Mouse (Mus musculus): ENCODE data around the gene Atp10b.
"Not testable (repeated sequence)": the region's sequence is repeated elsewhere in the genome, so short reads cannot be mapped to it uniquely, and the experiment has no call there.

Atp10b gene

DNA sequence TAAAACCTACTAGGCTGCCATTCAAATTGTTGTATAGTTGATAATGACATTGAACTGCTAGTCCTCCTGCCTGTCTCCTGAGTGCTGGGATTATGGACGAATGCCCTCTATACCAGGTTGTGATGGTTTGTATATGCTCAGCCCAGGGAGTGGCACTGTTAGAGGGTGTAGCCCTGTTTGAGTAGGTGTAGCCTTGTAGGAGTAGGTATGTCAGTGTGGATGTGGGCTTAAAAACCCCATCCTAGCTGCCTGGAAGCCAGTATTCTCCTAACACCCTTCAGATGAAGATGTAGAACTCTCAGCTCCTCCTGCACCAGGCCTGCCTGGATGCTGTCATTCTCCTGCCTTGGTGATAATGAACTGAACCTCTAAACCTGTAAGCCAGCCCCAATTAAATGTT lies at the start of gene Atp10b:
Gene Atp10b, plus strand, starts transcription at position 301 of the 400 bp plus-strand sequence.
- no peak for DNase-seq (ENCODE audit: low read depth, low spot score)

- DNase-seq (ENCODE audit: low read depth, low spot score): no peak
Measured at GRCm38 (mm10) chr11:43101357-43101756, 48.3 kb upstream of the Atp10b start.

DNA sequence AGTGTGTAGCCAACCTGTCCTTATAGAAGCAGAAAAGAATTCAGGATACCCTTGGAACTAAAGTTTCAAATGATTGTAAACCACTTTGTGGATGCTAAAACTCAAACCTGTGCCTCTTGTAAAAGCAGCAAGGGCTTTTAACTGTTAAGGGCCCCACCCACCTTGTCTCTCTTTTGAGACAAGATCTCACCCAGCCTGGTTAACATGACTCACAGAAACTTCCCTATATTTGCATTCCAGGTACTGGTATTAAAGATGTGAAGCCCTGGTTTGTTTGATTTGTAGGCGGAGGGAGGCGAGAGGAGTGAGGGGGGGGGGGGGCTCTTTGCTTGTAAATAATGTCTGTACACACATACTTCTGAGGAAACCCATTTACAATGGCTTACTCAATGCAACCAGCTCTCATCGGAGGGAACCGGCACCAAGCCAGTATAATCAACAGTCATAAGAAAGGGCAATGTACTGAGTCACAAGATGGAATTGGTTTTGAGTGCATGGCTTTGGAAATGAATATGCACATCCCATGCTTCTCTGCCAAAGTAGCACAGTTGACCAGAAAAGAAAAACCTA lies 23.7 kb upstream of the Atp10b start:
- DNase-seq (ENCODE audit: low read depth, low spot score): no peak

- DNase-seq (ENCODE audit: low read depth, low spot score): not testable (repeated sequence)
Measured at GRCm38 (mm10) chr11:43126573-43126972, 23.1 kb upstream of the Atp10b start.

DNA sequence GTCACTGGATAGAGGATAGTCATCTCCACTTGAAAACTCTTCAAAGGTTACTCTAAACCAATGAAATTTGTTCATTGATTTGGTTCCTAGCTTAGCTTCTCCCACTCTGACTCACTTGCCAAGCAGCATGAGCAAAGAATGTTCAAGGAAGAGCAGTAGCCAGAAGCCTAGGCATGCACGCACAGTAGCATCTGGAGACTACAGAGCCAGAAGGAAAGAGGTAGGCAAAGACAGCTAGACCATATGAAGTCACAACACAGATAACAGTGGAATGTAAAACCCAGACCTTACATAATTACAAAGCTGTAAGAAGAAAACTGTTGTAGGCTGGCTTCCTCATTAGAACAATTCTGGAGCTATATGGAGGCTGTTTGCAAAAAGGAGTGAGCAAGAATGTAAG lies 8.4 kb upstream of the Atp10b start:
- no peak for DNase-seq (ENCODE audit: low read depth, low spot score)

GRCm38 (mm10) chr11:43142811-43143210 lies 6.9 kb upstream of the Atp10b start:
- no peak for DNase-seq (ENCODE audit: low read depth, low spot score)

GRCm38 (mm10) chr11:43144178-43144577 lies 5.5 kb upstream of the Atp10b start:
- DNase-seq (ENCODE audit: low read depth, low spot score): no peak

DNA sequence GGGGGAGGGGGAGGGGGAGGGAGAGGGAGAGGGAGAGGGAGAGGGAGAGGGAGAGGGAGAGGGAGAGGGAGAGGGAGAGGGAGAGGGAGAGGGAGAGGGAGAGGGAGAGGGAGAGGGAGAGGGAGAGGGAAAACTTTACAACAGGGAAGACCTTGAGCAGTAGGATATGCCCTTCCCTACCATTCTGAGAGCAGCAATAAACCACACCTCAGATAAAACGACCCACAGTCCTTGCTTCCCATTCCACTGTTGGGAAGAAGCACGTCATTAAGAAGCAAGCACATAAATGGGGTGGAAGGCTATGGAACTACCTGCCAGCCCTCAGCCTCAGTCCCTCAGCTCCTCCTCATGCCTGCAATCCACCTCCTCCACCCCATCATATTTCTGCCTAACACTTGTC lies 4.8 kb upstream of the Atp10b start:
- not testable (repeated sequence) for DNase-seq (ENCODE audit: low read depth, low spot score)

DNA sequence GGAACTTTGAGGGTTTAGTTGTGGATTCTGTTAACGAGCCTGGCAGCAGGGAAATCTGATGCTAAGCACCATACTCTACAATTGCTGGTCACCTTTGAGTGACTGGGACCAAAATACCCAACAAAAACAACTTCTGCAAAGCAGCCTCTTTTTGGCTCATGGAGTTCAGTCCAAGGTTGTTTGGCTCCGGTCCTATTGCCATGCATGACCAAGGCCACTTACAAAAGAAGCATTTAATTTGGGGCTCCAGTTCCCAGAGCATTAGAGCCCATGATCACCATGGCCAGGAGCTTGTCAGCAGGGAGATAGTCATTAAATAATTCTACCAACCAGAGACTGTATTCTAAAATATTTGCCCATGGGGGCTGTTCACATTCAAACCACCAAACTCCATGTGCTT lies 2.3 kb upstream of the Atp10b start:
- no peak for DNase-seq (ENCODE audit: low read depth, low spot score)

GRCm38 (mm10) chr11:43148341-43148740 lies 1.3 kb upstream of the Atp10b start:
- no peak for DNase-seq (ENCODE audit: low read depth, low spot score)

- no peak for DNase-seq (ENCODE audit: low read depth, low spot score)
Measured at GRCm38 (mm10) chr11:43155004-43155403, 5.3 kb downstream of the Atp10b start.

- no peak for DNase-seq (ENCODE audit: low read depth, low spot score)
Measured at GRCm38 (mm10) chr11:43155417-43155816, 5.7 kb downstream of the Atp10b start.

DNA sequence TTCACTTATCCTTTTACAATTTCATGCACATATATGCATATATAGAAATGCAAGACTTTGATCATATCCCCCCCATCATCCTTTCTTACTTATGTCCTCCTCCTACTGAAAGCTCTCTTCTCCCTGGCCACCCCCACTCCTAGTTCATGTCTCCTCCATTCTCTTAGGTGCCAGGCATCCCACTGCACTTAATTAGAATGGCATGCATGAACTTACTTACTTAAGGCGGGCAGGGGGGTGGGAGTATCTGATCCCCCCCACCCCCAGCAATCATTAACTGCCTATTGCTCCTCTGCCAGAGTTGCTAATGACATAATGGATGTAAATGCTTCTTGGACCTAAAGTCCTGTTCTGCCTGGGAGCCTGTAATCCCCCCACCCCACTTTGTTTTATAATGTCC lies 9.1 kb downstream of the Atp10b start:
- no peak for DNase-seq (ENCODE audit: low read depth, low spot score)

DNA sequence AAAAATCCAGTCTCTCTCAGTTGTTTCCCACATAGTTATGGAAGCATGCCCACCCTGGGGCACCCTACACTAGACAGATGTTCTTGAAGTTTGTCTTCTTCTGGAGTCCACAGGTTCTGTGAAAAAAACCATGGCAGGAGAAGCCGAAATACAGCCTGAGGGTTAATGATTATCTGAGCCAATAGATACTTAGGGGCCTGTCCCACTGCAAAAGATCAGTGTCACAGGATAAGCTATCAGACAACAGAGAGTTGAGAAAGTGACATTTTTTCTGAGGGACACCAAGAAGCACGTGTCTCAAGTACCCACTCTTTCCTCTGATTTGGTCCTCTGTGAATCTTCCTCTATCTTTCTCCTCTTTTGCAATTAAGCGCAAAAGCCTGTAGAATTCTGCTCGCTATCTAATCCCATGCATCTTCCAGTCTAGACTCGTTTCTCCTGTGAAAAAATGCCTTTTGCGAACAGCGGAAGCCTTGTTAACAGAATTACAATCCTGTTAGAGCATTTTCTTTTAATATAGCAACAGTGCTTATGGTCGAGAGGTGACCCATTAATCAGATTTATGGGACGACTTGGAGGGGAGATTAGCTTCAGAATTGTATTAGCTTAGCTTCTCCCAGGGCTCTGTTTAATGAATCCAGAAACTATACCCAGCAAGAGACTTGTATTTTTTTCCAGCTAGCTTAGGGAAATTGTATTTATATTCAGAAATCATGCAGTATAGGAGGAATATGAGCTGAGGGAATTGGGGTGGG lies 10.7 kb downstream of the Atp10b start:
- DNase-seq (ENCODE audit: low read depth, low spot score): no peak

DNA sequence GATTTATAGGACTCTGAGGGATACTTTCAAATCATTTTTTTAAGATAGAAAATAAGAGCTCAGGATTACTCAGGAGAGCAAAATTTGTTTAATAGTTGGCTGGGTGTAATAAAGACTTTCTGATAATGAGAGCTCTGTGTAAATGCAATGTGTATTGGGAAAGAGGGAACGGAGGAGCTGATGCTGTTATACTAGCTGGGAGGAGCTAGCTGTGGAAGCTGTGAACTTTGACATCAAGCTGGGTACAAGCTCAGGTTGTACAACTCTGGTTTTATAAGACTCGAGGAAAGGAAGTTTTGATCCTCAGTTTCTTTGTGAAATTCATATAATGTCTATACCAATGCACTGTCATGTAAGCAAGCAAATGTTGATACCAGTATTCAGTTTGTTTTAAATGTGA lies 20.9 kb downstream of the Atp10b start:
- DNase-seq (ENCODE audit: low read depth, low spot score): no peak

- no peak for DNase-seq (ENCODE audit: low read depth, low spot score)
Measured at GRCm38 (mm10) chr11:43174359-43175116, 24.9 kb downstream of the Atp10b start.

DNA sequence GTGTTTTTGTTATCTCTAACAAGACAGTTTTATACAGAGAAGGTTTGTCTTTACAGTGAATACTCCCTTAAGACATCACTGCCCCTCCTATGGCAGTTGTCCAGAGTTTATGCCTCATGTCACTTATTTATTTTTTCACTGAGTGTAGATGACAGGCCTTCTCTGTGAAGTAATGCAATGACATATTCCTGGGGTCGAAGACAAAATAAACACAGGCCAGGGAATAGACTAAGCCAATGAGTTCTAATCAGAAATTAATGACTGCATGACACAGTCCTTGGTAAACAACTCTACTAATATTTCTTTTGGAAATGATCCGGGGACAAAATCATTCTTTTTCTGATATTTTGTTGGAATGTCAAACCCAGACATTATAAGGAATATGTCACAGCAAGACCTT lies 32.7 kb downstream of the Atp10b start:
- DNase-seq (ENCODE audit: low read depth, low spot score): peak; percentile 11

DNA sequence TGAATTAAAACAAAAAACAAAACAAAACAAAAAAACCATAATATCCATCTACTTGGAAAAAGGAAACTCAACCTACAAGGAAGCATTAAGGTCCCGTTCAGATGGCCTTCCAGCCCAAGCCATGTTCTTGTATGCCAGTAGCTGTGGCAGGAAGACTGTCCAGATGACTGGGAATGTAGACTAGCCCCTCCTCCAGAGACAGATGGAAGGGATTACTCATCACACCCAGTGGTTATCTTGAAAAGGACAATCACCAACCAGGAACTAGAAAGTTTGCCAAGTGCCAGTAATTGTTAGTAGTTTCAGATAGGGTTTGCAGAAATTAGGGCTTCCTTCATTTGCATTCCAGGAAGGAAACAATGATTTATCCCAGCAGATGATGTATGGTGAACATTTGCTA lies 33.1 kb downstream of the Atp10b start:
- DNase-seq (ENCODE audit: low read depth, low spot score): no peak

DNA sequence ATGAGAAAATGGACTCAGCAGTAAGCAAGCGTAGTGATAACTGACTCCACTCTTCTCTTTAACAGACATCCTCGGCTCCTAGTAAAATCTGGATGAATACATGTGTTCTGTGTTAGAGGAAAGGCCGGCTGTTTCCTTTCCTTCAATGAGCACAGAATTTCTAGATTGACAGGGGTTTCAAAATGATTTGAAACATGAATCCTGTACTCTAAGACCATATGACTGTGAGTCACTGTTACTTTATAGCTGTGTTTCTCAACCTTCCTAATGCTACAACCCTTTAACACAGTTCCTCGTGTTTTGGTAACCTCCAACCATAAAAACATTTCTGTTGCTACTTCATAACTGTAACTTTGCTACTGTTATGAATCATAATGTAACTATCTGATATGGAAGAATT lies 33.8 kb downstream of the Atp10b start:
- DNase-seq (ENCODE audit: low read depth, low spot score): no peak

GRCm38 (mm10) chr11:43186291-43186690 lies 36.6 kb downstream of the Atp10b start:
- no peak for DNase-seq (ENCODE audit: low read depth, low spot score)

GRCm38 (mm10) chr11:43189817-43190593 lies 40.3 kb downstream of the Atp10b start:
- DNase-seq (ENCODE audit: low read depth, low spot score): no peak

GRCm38 (mm10) chr11:43198811-43199210 lies 49.1 kb downstream of the Atp10b start:
- no peak for DNase-seq (ENCODE audit: low read depth, low spot score)

All from skeletal muscle tissue, adult 2 months (tissue).